Mouse (Mus musculus) CH12.LX (cell line): ENCODE results near the gene Bok. TPM values are rescaled to one million over a fixed set of nuclear protein-coding genes. Genes with fewer than 3 reads are reported as not detected.

ENCODE experiments used
- DNase-seq: peaks from one replicate; pipeline ENCODE4 v3.0.0-alpha.2; 2013; ENCODE audit errors: extremely low read depth
- H3K27ac ChIP-seq: 2 replicates; pipeline ENCODE4 v1.5.1; 2012; ENCODE audit warnings: low read depth, mild to moderate bottlenecking, control low read depth, moderate library complexity; ENCODE audit not compliant: insufficient read depth
- H3K27me3 ChIP-seq: replicated peaks from 2 replicates; pipeline ENCODE3; 2012; ENCODE audit warnings: inconsistent platforms
- H3K36me3 ChIP-seq, 2 experiments: replicated peaks in 1 of 2; 2 replicates each; pipeline versions ENCODE3 to v1.6.1; 2012; ENCODE audit warnings: inconsistent platforms in 1 of 2, low read length in 1 of 2, mild to moderate bottlenecking in 1 of 2, mixed read lengths in 1 of 2, moderate library complexity in 1 of 2; ENCODE audit not compliant: control insufficient read depth in 1 of 2, insufficient read depth in 1 of 2
- H3K4me1 ChIP-seq, 2 experiments: 2 replicates each; pipeline ENCODE4 v1.6.1; 2012; ENCODE audit warnings: inconsistent platforms in 1 of 2, moderate library complexity in 1 of 2; ENCODE audit not compliant: insufficient read depth in 2 of 2, control insufficient read depth in 1 of 2
- H3K4me2 ChIP-seq: 2 replicates; pipeline ENCODE4 v1.6.1; 2012; ENCODE audit warnings: low read depth, mild to moderate bottlenecking, control low read depth; ENCODE audit not compliant: poor library complexity, insufficient read depth, severe bottlenecking
- H3K4me3 ChIP-seq, 3 experiments: fragments of 150-350 bp in 1 of 3; sonication (generic) in 1 of 3; replicated peaks in 1 of 3; 2 replicates each; pipeline versions ENCODE3 to v1.5.1; 2011 to 2012; ENCODE audit warnings: low read depth in 2 of 3, low read length in 2 of 3, mild to moderate bottlenecking in 2 of 3, moderate library complexity in 2 of 3, control low read depth in 1 of 3, improper control_type of control experiment in 1 of 3, inconsistent platforms in 1 of 3, mixed read lengths in 1 of 3; ENCODE audit not compliant: poor library complexity in 1 of 3
- H3K79me2 ChIP-seq: replicated peaks from 2 replicates; pipeline ENCODE4 v1.6.1; 2012; ENCODE audit warnings: mild to moderate bottlenecking, moderate library complexity; ENCODE audit not compliant: control insufficient read depth, poor library complexity, insufficient read depth, severe bottlenecking; ENCODE audit errors: extremely low read depth
- H3K9ac ChIP-seq: 2 replicates; pipeline ENCODE4 v1.6.1; 2012; ENCODE audit warnings: low read depth, mild to moderate bottlenecking, control low read depth, moderate library complexity; ENCODE audit not compliant: insufficient read depth
- H3K9me3 ChIP-seq: replicated peaks from 2 replicates; pipeline ENCODE3; 2012; ENCODE audit warnings: low read length, inconsistent platforms, mixed read lengths
- BHLHE40 ChIP-seq: IDR thresholded peaks from 2 replicates; pipeline ENCODE4 v1.6.1; 2011; ENCODE audit warnings: mild to moderate bottlenecking, low read depth, low read length, improper control_type of control experiment
- CTCF ChIP-seq, 2 experiments: IDR thresholded peaks in 1 of 2; conservative IDR thresholded peaks in 1 of 2; 2 replicates each; pipeline ENCODE4 v1.5.1; 2011 to 2012; ENCODE audit warnings: low read depth in 2 of 2, low read length in 2 of 2, improper control_type of control experiment in 1 of 2, inconsistent platforms in 1 of 2, mild to moderate bottlenecking in 1 of 2, moderate library complexity in 1 of 2
- E2F4 ChIP-seq: IDR thresholded peaks from 2 replicates; pipeline ENCODE4 v1.6.1; 2011; ENCODE audit warnings: low read depth, low read length, improper control_type of control experiment; ENCODE audit not compliant: insufficient replicate concordance
- ELF1 ChIP-seq: IDR thresholded peaks from 2 replicates; pipeline ENCODE4 v1.6.1; 2014; ENCODE audit warnings: low read depth, mild to moderate bottlenecking, inconsistent platforms, low read length, improper control_type of control experiment
- EP300 ChIP-seq: IDR thresholded peaks from 2 replicates; pipeline ENCODE4 v1.6.1; 2011; ENCODE audit warnings: low read length, improper control_type of control experiment
- MAFK ChIP-seq: IDR thresholded peaks from 2 replicates; pipeline ENCODE4 v1.6.1; 2011; ENCODE audit warnings: low read length, improper control_type of control experiment; ENCODE audit not compliant: insufficient replicate concordance
- MAX ChIP-seq: IDR thresholded peaks from 2 replicates; pipeline ENCODE4 v1.6.1; 2011; ENCODE audit warnings: low read length, improper control_type of control experiment
- MAZ ChIP-seq: IDR thresholded peaks from 2 replicates; pipeline ENCODE4 v1.6.1; 2012; ENCODE audit warnings: low read depth, mild to moderate bottlenecking, inconsistent platforms, low read length, improper control_type of control experiment, moderate library complexity
- MEF2A ChIP-seq: IDR thresholded peaks from 2 replicates; pipeline ENCODE4 v1.6.1; 2014; ENCODE audit warnings: low read depth, mild to moderate bottlenecking, inconsistent platforms, low read length, improper control_type of control experiment, borderline replicate concordance
- MYC ChIP-seq: IDR thresholded peaks from 2 replicates; pipeline ENCODE4 v1.6.1; 2011; ENCODE audit warnings: low read depth, mild to moderate bottlenecking, improper control_type of control experiment, low read length
- NRF1 ChIP-seq: IDR thresholded peaks from 2 replicates; pipeline ENCODE4 v1.6.1; 2014; ENCODE audit warnings: low read depth, mild to moderate bottlenecking, inconsistent platforms, low read length, improper control_type of control experiment, moderate library complexity
- POLR2A ChIP-seq: IDR thresholded peaks from 2 replicates; pipeline ENCODE4 v1.6.1; 2011; ENCODE audit warnings: low read depth, mild to moderate bottlenecking, improper control_type of control experiment, low read length
- POLR2AphosphoS2 ChIP-seq: IDR thresholded peaks from 2 replicates; pipeline ENCODE4 v1.6.1; 2011; ENCODE audit warnings: low read depth, low read length, improper control_type of control experiment
- UBTF ChIP-seq: IDR thresholded peaks from 2 replicates; pipeline ENCODE4 v1.6.1; 2012; ENCODE audit warnings: low read depth, mild to moderate bottlenecking, inconsistent platforms, low read length, improper control_type of control experiment, moderate library complexity
- USF1 ChIP-seq: IDR thresholded peaks from 2 replicates; pipeline ENCODE4 v1.6.1; 2014; ENCODE audit warnings: low read depth, mild to moderate bottlenecking, inconsistent platforms, low read length, improper control_type of control experiment
- ZKSCAN1 ChIP-seq: IDR thresholded peaks from 2 replicates; pipeline ENCODE4 v1.6.1; 2012; ENCODE audit warnings: low read depth, inconsistent platforms, low read length, improper control_type of control experiment, borderline replicate concordance
- ZMIZ1 ChIP-seq: IDR thresholded peaks from 2 replicates; pipeline ENCODE4 v1.6.1; 2012; ENCODE audit warnings: low read depth, mild to moderate bottlenecking, inconsistent platforms, low read length, improper control_type of control experiment
- dilution Hi-C: fragments of 300-500 bp; cut with MboI; formaldehyde crosslinking; loops from 2 replicates; pipeline ENCODE4 v1.14.3; 2020; ENCODE audit warnings: low sequenced_read_pairs; ENCODE audit not compliant: extremely low pct_unique_long_range_greater_than_20kb, extremely low pct_ligation_motif_present
- in situ Hi-C: fragments of 300-500 bp; cut with MboI; formaldehyde crosslinking; loops from 3 replicates; pipeline ENCODE4 v1.14.3; 2019; ENCODE audit warnings: low sequenced_read_pairs, low pct_ligation_motif_present, low pct_unique_long_range_greater_than_20kb, mixed read lengths
- polyA plus RNA-seq: library from polyadenylated mRNA; unstranded; fragments of >175 nt; gene quantifications from 2 replicates; pipeline ENCODE4 v1.2.1, GENCODE M21; 2012; ENCODE audit warnings: low read depth; ENCODE audit not compliant: insufficient read length
- total RNA-seq, 2 experiments: library from RNA; depleted of rRNA; stranded (reverse); fragments of 300-350 nt in 1 of 2; fragments of >200 nt in 1 of 2; gene quantifications; 2 replicates each; pipeline ENCODE4 v1.2.3; 2012 to 2014

Gene Bok
- total and polyA plus RNA-seq, 3 experiments: 0.08 TPM; not detected in 2

GRCm38 (mm10) chr1:93716166-93716565, 30.7 kb downstream of the Bok start:
- Histone ChIP-seq H3K36me3 (peaks cover 46 to 89% of the 10 kb centered on the region in 2 experiments), H3K4me2 (no peak overlapping the region), H3K4me1 (peaks cover 0 to 11% of the 10 kb centered on the region in 2 experiments; a peak in 2 of 4 replicates), H3K9ac (no peak overlapping the region), H3K27ac (no peak overlapping the region), H3K27me3 (no peaks in the 10 kb centered on the region), H3K79me2 (no peaks in the 10 kb centered on the region), H3K9me3 (no peaks in the 10 kb centered on the region), H3K4me3 (no peak overlapping the region)
- DNase-seq: no peak
- TF ChIP-seq UBTF (no peak), ZKSCAN1 (no peak), EP300 (no peak), MAZ (no peak), USF1 (no peak), CTCF (conservative IDR thresholded peaks at IDR 0.05 in 1 of 2, IDR thresholded peaks at IDR 0.05 in 1 of 2; ENCODE audit: low read depth in 2 of 2, low read length in 2 of 2) (no peak), E2F4 (no peak), POLR2AphosphoS2 (no peak)
- dilution Hi-C loops (no loop called here), in situ Hi-C loops (loop anchor here (25.0 kb wide), 1 partner anchor 529 kb away; no protein-coding TSS in a partner anchor)

DNA sequence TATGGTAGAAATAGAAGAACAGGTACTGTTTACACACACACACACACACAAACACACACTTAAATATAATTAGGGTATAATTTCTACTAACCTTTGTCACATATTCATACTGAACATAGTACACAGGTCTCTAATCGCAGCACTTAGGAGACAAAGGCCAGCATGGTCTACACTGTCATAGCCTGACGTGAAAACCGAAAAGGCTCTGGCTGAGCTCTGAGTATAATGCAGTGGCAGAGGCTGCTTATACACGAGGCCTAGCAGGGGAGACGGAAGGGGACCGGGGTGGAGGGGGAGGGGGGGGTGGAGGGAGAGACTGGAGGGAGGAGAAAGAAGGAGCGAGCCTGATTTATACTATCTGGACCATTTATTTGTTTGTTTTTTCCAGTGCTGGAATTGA, 36.1 kb downstream of the Bok start:
- H3K36me3 ChIP-seq: peaks cover 47 to 85% of the 10 kb centered on the region in 2 experiments
- no peaks in the 10 kb centered on the region for H3K79me2 ChIP-seq
- peaks cover 0 to 4% of the 10 kb centered on the region in 2 experiments; a peak in 1 of 4 replicates for H3K4me1 ChIP-seq
- no peak overlapping the region for H3K27ac ChIP-seq
- TF ChIP-seq NRF1 (no peak), MEF2A (no peak), ZMIZ1 (no peak), MAX (no peak), POLR2AphosphoS2 (no peak), ELF1 (no peak), POLR2A (no peak), MAFK (no peak), MYC (no peak), BHLHE40 (no peak), USF1 (no peak)
- in situ Hi-C loops (loop anchor here (25.0 kb wide), 1 partner anchor 534 kb away; no protein-coding TSS in a partner anchor), dilution Hi-C loops (no loop called here)
- DNase-seq: no peak
- no peak overlapping the region for H3K4me3 ChIP-seq
- no peaks in the 10 kb centered on the region for H3K27me3 ChIP-seq
- H3K4me2 ChIP-seq: no peak overlapping the region
- H3K9me3 ChIP-seq: no peaks in the 10 kb centered on the region
- no peak overlapping the region for H3K9ac ChIP-seq
